Mouse (Mus musculus) embryonic fibroblast, embryonic 13.5 days (primary cell): ENCODE data around the gene Nfya.

Experiments used
- CTCF ChIP-seq: IDR thresholded peaks from 2 replicates; pipeline ENCODE4 v1.5.1; 2011; ENCODE audit warnings: mild to moderate bottlenecking, control low read depth, low read length, moderate library complexity, borderline replicate concordance; ENCODE audit not compliant: insufficient read depth
- POLR2A ChIP-seq: IDR thresholded peaks from 2 replicates; pipeline ENCODE4 v1.6.1; 2011; ENCODE audit warnings: low read depth, mild to moderate bottlenecking, control low read depth, low read length, moderate library complexity

- TF ChIP-seq CTCF (no peak), POLR2A (no peak)
These were observed 38.1 kb downstream of the Nfya start for GRCm38 (mm10) chr17:48371621-48372020.
